Mouse (Mus musculus) spleen, embryonic (tissue): Measurements from ENCODE around the gene Ptprj.

ENCODE experiments used
- CTCF ChIA-PET: fragments of 350-600 bp; sonication (Branson Sonifier 250); formaldehyde crosslinking; loops from one replicate; lab custom pipeline; 2022; lab: Charles Lee

Ptprj gene

GRCm38 (mm10) chr2:90579038-90579727 lies 1.3 kb downstream of the Ptprj start:
- CTCF ChIA-PET, result interaction anchor here (1.5 kb wide), 1 partner anchor 9 kb away, joined by 6 read pairs; no protein-coding TSS in a partner anchor

- CTCF ChIA-PET, result interaction anchor here (0.6 kb wide), 1 partner anchor 90 kb away, joined by 3 read pairs; no protein-coding TSS in a partner anchor
Observed at GRCm38 (mm10) chr2:90577451-90578279, 2.8 kb downstream of the Ptprj start.

DNA sequence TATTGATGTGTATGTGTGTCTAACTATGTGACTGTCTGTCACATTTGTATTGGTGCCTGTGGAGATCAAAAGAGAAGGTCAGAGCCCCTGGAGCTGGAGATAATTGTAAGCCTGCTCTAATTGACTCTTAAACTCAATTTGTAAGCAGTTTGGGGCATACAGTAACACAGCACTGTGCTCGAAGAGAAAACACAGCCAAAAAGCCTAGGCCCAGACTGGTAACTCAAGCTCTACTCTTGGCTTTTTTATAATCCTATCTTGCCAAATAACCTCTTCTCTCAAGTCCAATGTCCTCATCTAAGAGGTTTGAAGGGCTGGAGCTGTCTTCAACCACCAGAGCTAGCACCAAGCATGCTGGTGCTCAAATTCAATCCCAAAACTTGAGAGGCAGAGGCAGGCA lies 3.5 kb downstream of the Ptprj start:
- CTCF ChIA-PET, result interaction anchor here (0.6 kb wide), 1 partner anchor 90 kb away, joined by 3 read pairs; no protein-coding TSS in a partner anchor

DNA sequence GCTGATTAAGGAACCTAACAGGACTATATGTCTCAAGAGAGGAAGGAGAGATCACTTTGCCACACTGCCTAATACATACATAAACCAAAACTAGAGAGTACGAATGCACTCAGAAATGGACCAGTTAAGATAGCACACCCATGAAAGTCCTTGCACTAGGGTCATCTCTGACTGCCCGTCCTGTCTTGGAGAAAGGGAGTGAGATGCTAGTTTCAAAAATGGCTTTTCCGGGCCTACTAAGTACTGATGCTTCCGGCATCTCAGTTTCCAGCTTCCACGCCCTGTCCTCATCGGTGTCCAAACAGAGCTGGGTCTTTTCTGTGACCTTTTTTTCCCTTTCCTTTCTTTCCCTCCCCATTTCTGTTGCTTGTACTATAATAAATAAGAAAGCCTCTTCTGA lies 4.0 kb downstream of the Ptprj start:
- CTCF ChIA-PET, result no interaction called here

DNA sequence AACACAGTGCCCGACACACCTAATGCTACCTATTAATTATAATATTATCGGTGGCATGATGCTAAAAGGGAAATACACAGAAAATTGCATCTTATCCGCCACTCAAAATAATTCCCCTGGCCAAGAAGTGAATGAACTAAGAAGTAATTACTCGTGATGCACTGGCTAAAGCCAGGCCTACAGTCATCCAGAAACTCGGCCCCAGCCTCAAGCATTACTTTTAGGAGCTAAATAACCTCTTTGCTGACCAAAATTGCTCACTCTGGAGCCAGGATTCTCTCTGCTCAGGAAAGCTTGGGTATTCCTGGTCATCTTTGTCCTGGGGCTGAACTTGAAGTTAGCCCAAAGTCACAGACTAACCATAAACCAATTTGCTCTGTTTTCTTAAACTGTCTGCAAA lies 4.7 kb downstream of the Ptprj start:
- CTCF ChIA-PET, result no interaction called here

GRCm38 (mm10) chr2:90575116-90575515 lies 5.3 kb downstream of the Ptprj start:
- CTCF ChIA-PET, result interaction anchor here (0.6 kb wide), 1 partner anchor 622 kb away, joined by 5 read pairs; no protein-coding TSS in a partner anchor

- CTCF ChIA-PET, result interaction anchor here (0.6 kb wide), 1 partner anchor 623 kb away, joined by 5 read pairs; no protein-coding TSS in a partner anchor
Observed at GRCm38 (mm10) chr2:90574536-90574935, 5.9 kb downstream of the Ptprj start.

DNA sequence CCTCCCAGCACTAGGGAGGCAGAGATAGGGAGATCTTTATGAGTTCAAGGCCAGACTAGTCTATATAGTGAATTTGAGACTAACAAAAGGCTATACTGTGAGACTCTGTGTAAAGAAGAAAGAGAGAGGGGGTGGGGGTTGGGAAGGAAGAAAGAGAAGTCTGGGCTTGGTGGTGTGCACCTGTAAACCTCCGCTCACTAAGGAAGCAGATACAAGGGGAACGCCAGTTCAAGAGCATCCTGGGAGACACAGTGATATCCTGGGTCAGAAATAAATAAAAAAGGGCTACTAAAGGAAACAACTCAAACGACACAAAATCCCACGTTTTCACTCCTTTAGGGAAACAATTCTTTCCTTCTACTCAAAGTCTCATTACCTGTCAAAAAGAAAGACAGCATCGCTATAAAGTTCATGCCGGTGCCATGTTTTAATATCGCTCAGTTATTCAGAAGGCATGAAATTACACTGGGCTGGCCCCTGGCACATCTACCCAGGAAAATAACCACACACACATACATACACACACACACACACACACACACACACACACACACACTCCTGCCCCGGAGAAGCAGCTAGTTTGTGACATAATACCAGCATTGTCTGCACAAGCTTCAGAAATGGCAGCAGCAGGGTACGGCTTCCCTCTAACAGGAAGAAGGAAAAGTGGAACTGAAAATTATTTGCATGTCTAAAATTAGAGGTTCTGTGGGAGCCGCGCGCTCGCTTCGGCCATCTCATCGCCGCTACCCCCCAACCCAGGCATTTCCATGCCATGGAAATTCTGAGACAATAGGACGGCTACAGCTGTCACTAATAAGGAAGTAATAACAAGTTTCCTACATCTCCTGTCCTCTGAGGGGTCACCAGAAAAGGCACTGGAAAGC lies 6.6 kb downstream of the Ptprj start:
- CTCF ChIA-PET, result interaction anchor here (0.6 to 0.7 kb wide), 3 partner anchors 8 to 624 kb away, joined by 5 to 10 read pairs (median 7); no protein-coding TSS in a partner anchor

DNA sequence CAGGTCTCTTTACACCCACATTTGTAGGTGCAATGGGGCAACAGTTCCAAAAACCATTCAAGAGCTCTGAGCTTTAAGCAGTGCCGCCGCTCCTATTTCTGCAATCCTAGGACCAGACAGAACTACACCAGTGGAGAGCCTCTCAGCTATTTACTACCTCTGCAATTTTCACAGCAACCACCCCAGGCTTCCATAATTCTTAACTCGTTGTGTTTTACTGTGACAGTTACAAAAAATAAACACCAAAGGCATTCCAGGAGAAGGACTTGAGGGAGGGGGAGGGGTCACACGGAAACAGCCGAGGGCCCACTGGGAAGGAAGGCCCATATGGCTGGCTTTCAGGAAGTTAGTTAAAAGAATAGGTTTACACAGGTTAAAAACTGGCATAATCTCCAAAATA lies 8.3 kb downstream of the Ptprj start:
- CTCF ChIA-PET, result interaction anchor here (0.7 to 0.9 kb wide), 2 partner anchors 9 to 28 kb away, joined by 3 to 6 read pairs; no protein-coding TSS in a partner anchor

GRCm38 (mm10) chr2:90571399-90571798 lies 9.0 kb downstream of the Ptprj start:
- CTCF ChIA-PET, result interaction anchor here (0.7 to 0.9 kb wide), 2 partner anchors 8 to 27 kb away, joined by 3 to 6 read pairs; no protein-coding TSS in a partner anchor

DNA sequence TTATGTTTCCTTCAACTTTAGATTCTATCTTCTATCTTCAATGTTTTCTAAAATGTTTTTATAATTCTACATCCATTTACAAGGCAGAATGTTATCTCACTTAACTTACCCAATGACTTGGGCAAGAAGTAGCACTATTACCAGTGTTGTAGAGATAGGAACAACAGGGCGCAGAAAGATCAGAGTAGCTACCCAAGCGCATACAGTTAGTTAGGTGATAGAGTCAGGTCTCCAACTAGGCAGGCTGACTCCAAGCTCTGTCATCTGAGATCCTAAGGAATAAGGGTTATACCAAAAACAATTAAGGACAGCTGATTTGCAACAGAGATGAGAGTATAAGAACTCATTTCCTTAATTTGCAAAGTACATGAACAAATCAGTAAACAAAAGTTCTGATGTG lies 9.6 kb downstream of the Ptprj start:
- CTCF ChIA-PET, result interaction anchor here (1.4 kb wide), 1 partner anchor 9 kb away, joined by 6 read pairs; the partner anchor contains the start of gene Ptprj

- CTCF ChIA-PET, result interaction anchor here (1.4 kb wide), 1 partner anchor 9 kb away, joined by 6 read pairs; the partner anchor contains the start of gene Ptprj
Observed at GRCm38 (mm10) chr2:90570216-90570615, 10.2 kb downstream of the Ptprj start.

- CTCF ChIA-PET, result interaction anchor here (0.5 to 0.6 kb wide), 2 partner anchors 11 to 39 kb away, joined by 3 to 5 read pairs; no protein-coding TSS in a partner anchor
Observed at GRCm38 (mm10) chr2:90568961-90569481, 11.4 kb downstream of the Ptprj start.

GRCm38 (mm10) chr2:90568091-90568490 lies 12.4 kb downstream of the Ptprj start:
- CTCF ChIA-PET, result no interaction called here

DNA sequence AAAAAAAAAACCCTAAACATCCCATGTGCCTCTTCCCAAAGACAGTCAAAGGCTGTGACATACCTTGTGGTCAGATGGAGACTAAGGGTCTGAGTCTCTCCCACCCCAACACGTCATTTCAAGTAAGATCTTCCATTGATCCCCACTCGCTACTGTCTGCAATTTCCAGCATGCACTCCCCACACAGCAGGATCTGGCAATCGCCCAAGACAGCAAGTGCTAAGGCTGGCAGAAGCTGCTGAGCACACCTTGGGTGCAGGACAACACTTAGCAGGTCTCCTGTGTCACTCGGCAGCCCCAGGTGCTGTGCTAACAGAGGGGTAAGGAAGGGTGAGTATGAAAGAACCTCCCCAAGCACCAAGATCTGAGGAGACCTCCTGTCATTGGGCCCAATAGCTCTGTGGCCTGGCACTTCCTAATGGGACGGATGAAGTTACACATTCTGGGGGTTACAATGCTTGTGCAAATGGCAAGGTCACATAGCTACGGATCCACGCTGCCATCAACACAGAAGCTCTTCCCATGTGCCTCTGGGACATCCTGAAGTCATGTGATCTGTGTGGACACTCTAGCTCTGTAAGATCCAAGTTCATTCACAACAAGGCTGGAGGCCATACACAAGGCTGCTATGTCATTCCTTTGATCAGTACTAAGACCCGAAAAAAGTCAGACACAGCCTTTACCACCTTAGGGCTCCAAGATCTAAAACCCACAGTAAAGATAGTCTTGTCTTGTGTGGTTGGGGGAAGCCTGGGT lies 13.5 kb downstream of the Ptprj start:
- CTCF ChIA-PET, result interaction anchor here (0.7 to 1.3 kb wide), 2 partner anchors 76 to 100 kb away, joined by 3 to 4 read pairs; no protein-coding TSS in a partner anchor

GRCm38 (mm10) chr2:90566046-90566445 lies 14.4 kb downstream of the Ptprj start:
- CTCF ChIA-PET, result interaction anchor here (0.7 to 1.3 kb wide), 3 partner anchors 12 to 99 kb away, joined by 3 to 4 read pairs (median 4); no protein-coding TSS in a partner anchor

DNA sequence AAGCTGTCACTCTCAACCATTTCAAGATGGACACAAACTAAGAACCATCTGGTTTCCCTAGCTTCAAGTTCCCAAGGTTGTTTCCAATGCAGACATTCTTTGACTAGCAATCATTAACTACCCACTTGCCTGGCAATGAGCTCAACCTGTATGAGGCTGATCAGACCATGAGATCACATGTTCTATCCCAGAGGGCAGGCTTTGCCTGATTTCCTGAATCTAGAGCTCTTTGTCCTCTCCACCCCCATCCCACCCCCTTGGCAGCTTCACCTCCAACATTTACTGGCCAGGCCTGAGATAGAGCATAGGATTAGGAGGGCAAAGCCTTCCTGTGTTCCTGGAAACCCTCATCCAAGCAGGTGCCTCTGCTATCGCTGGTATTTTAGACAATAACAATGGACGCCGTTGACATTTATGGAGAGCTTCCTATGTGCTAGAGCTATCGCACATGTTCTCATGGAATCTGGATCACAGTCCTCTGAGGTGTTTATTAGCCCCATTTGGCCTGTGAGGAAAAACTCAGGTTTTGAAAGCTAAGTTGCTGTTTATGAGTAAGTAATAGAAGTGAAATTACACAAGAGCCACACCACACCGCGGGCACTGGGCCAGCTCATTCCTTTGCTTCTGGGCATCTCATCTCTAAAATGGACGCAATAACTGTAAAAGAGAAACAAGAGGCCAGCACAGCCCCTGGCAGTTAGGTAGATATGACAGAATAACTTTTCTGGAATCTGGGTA lies 15.1 kb downstream of the Ptprj start:
- CTCF ChIA-PET, result interaction anchor here (0.9 to 1.3 kb wide), 2 partner anchors 12 to 77 kb away, joined by 3 to 4 read pairs; no protein-coding TSS in a partner anchor

DNA sequence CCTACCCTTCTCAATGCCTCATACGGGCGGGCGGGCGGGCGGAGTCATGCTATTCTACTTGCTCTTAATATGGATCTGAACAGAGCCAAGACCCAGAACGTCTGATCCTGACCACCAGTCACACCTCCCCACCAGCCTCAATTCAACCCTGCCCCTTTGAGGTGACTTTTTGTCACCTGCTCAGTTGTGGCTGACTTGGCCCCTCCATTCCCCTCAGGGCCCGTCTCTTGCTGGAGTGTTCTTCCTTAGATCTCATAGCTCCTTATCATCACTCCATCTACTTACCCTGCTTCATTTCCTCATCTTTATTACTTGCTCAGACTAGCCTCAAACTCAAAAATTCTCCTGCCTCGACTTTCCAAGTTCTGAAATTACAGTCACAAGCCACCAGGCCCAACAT lies 15.9 kb downstream of the Ptprj start:
- CTCF ChIA-PET, result no interaction called here

GRCm38 (mm10) chr2:90563171-90563570 lies 17.3 kb downstream of the Ptprj start:
- CTCF ChIA-PET, result interaction anchor here (0.7 to 1.0 kb wide), 2 partner anchors 9 to 79 kb away, joined by 3 to 22 read pairs; no protein-coding TSS in a partner anchor
